Mouse (Mus musculus): ENCODE measurements around the gene S1pr4. TPM values are rescaled to one million over a fixed set of nuclear protein-coding genes. Genes with fewer than 3 reads are reported as not detected.
A peak's percentile ranks its signal among the peaks of the same experiment; 100 is the strongest.

Gene S1pr4
- polyA plus RNA-seq, 1 experiment from 2014 or later = 1.3 TPM

DNA sequence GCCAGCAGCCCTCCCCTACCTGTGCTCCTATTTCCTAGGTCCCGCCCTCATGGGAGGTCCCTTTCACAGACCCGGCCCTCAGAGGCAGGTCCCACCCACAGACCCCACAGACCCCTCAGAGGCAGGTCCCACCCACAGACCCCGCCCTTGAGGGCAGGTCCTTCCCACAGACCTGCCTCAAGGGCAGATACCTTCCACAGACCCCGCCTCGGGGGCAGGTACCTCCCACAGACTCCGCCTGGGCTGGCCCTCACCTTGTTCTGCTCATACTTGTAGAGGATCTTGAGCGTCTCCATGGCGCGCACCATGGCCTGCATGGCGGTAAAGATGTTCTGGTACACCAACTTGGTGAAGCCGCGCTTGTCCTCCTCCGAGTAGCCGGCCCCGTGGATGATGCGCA, 34.9 kb upstream of the S1pr4 start:
- no peak for TF ChIP-seq CTCF (IDR thresholded peaks at IDR 0.05; ENCODE audit: low read depth)
- H3K9me3 ChIP-seq (ENCODE audit: low read depth, low read length) = no peaks in the 10 kb centered on the region
- no peaks in the 10 kb centered on the region for H3K27me3 ChIP-seq (ENCODE audit: insufficient read depth, low read length)
- H3K4me2 ChIP-seq = no peak overlapping the region
- no peak overlapping the region for H3K4me3 ChIP-seq (ENCODE audit: low read depth, low read length)
- 56% methylated on average over 16 of the region's 16 CpGs for WGBS
- no peak overlapping the region for H3K27ac ChIP-seq (ENCODE audit: low read depth)
- peak; percentile 27; the same call in 1 of the 2 replicates for ATAC-seq (ENCODE audit: insufficient read depth)
- H3K9ac ChIP-seq = no peak overlapping the region
- DNase-seq = no peak
- no peaks in the 10 kb centered on the region for H3K4me1 ChIP-seq (ENCODE audit: insufficient read depth)
- H3K36me3 ChIP-seq (ENCODE audit: insufficient read depth) = peaks cover 59% of the 10 kb centered on the region

DNA sequence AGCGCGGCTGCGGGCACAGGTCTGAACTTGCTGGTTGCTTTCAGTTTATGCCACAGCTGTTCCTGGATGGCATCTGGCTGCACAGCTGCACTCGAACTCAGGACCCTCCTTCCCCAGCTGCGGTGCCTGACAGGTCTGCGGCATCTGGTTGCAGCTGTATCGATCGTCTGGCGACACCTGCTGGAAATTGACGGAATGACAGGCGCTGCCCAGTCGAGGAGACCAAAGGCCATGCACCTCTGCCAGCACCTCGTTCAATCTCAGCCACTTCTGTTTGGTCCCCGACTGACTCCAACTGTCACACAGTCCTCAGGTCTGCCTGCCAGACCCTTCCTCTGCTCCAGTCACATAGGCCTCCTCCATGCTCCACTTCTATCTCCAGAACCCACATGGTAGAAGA, 26.8 kb upstream of the S1pr4 start:
- no peak overlapping the region for H3K9ac ChIP-seq
- peaks cover 30% of the 10 kb centered on the region for H3K36me3 ChIP-seq (ENCODE audit: insufficient read depth)
- H3K27ac ChIP-seq (ENCODE audit: low read depth) = no peak overlapping the region
- H3K9me3 ChIP-seq (ENCODE audit: low read depth, low read length) = no peaks in the 10 kb centered on the region
- WGBS = 13% methylated on average over 14 of the region's 14 CpGs
- peak; percentile 97 for TF ChIP-seq CTCF (IDR thresholded peaks at IDR 0.05; ENCODE audit: low read depth)
- no peaks in the 10 kb centered on the region for H3K4me1 ChIP-seq (ENCODE audit: insufficient read depth)
- DNase-seq = peak; percentile 88
- no peak; the same call in 1 of the 2 replicates for ATAC-seq (ENCODE audit: insufficient read depth)
- no peak overlapping the region for H3K4me3 ChIP-seq (ENCODE audit: low read depth, low read length)
- no peaks in the 10 kb centered on the region for H3K27me3 ChIP-seq (ENCODE audit: insufficient read depth, low read length)
- H3K4me2 ChIP-seq = no peak overlapping the region

DNA sequence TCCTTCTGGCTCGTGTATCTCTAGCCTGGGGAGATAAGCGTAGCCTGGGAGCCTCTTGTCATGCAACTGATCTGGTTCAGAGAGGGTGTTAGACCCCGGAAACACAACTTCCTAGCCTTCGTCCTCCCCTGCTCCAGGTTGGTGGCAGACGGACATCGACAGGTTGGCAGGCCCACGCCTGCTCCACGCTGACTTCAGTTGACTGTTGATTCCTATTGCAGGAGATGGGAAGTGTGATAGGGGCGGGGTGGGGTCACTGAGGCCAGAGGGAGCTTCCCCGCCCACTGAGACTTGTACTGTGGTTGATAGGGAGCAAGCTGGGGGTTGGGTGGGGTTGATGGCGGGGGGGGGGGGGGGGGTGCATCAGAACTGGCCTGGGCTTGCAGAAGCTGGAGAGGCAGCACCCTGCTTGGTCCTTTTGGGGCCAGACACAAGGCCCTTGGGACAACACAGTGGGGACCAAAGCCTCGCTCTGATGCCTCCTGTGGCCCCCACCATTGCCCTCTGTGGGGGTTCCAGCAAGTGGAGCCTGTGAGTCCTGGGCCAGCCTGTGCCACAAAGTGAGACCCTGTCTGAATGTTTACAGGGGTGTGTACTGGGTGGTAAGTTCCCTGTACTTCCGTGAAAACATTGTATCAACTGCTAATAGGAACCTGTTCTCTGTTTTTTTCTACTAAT, 25.2 kb upstream of the S1pr4 start:
- DNase-seq (no peak), ATAC-seq (ENCODE audit: insufficient read depth) (no peak)
- H3K9ac ChIP-seq = no peak overlapping the region

DNA sequence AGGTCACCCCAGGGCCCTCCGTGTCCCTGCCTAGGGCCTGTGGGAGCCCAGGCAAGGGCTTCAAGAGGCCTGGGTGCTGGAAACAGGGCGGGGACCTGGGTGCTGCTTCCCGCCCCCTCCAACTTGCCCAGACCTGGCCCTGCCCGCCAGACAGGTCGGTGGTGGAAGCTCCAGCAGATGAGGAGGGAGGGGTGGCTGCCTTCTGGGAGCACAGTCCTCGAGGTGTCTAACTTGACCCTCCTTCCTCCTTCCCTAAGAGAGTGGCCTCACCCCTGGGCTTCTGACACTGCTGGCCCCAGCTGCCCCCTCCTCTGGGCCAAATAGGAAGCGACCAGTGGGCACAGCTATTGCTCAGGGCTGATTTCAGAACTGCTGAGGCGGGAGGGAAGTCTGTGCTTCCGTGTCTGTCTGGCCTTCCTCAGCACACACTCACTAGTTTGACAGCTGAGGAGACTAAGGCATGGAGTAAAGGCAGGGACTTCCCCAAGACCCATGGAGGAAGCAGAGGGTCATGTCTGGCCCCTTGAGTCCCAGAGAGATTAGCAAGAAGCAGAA, 24.2 kb upstream of the S1pr4 start, which contains the start of gene Gna15:
TSS of gene Gna15 (minus strand) at position 175 of the 555 bp plus-strand sequence.
- no peak for TF ChIP-seq CTCF (IDR thresholded peaks at IDR 0.05; ENCODE audit: low read depth)
- H3K4me3 ChIP-seq (ENCODE audit: low read depth, low read length) = peak within 1 kb of the TSS; percentile 11; the same call in 1 of the 2 replicates
- H3K36me3 ChIP-seq (ENCODE audit: insufficient read depth) = peaks cover 4% of the 10 kb centered on the region; the same call in 1 of the 2 replicates
- 17% methylated on average over 9 of the region's 9 CpGs for WGBS
- DNase-seq = no peak
- peak within 1 kb of the TSS; percentile 37 for H3K4me2 ChIP-seq
- H3K27me3 ChIP-seq (ENCODE audit: insufficient read depth, low read length) = no peaks in the 10 kb centered on the region
- H3K27ac ChIP-seq (ENCODE audit: low read depth) = peak within 1 kb of the TSS; percentile 42; the same call in 1 of the 2 replicates
- no peaks in the 10 kb centered on the region for H3K9me3 ChIP-seq (ENCODE audit: low read depth, low read length)
- ATAC-seq (ENCODE audit: insufficient read depth) = 0 out of 2 replicates have a peak, but pooled peaks have one; percentile 28
- peak within 1 kb of the TSS; percentile 47 for H3K9ac ChIP-seq
- no peaks in the 10 kb centered on the region for H3K4me1 ChIP-seq (ENCODE audit: insufficient read depth)

More for the DNA sequence above, 25.2 kb upstream of the S1pr4 start:
- Histone ChIP-seq H3K27ac (ENCODE audit: low read depth) (no peak overlapping the region), H3K4me3 (ENCODE audit: low read depth, low read length) (no peak overlapping the region), H3K27me3 (ENCODE audit: insufficient read depth, low read length) (no peaks in the 10 kb centered on the region), H3K4me1 (ENCODE audit: insufficient read depth) (no peaks in the 10 kb centered on the region), H3K9me3 (ENCODE audit: low read depth, low read length) (no peaks in the 10 kb centered on the region), H3K36me3 (ENCODE audit: insufficient read depth) (peaks cover 14% of the 10 kb centered on the region), H3K4me2 (no peak overlapping the region)
- 50% methylated on average over 12 of the region's 13 CpGs for WGBS
- no peak for TF ChIP-seq CTCF (IDR thresholded peaks at IDR 0.05; ENCODE audit: low read depth)

DNA sequence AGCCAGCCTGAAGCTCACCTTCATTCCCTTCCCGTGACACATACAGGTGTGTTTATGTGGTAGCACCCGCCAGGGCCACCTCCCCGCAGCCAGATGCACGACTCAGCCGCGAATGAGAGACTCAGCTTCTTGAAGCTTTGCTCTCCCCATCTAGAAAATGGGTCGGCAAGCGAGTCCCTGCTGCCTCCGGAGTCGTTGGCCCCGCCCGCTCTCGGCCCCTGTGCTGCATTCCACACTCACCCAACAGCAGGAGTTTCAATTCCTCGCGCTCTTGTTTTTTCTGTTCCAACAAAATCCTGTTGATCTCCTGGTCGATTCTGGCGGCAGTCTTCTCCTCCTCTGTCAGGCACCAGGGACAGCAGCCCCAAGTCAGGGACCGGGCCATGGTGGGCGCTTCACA, 23.6 kb upstream of the S1pr4 start:
- 12% methylated on average over 19 of the region's 19 CpGs for WGBS

DNA sequence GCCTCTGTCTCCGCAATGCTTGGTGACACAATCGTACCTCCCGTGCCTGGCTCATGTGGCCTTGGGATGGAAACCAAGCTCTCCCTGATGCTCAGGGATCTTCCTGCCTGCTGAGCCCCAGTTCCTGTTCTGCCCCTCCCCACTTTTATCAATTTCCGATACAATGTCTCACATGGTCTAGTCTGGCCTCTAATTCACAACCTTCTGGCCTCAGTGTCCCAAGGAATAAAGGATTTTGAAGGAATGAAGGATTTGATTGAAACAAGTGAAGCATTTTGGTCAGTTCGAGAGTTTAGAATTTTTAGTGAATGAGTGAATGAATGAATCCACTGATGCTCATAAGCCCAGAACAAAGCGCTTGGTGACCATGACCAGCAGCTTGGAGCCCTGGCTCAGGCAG, 23.2 kb upstream of the S1pr4 start:
- ATAC-seq (ENCODE audit: insufficient read depth) (no peak), DNase-seq (no peak)
- Histone ChIP-seq H3K27ac (ENCODE audit: low read depth) (no peak overlapping the region), H3K9ac (no peak overlapping the region), H3K27me3 (ENCODE audit: insufficient read depth, low read length) (no peaks in the 10 kb centered on the region), H3K4me1 (ENCODE audit: insufficient read depth) (no peaks in the 10 kb centered on the region), H3K36me3 (ENCODE audit: insufficient read depth) (no peaks in the 10 kb centered on the region), H3K4me3 (ENCODE audit: low read depth, low read length) (no peak overlapping the region), H3K4me2 (no peak overlapping the region), H3K9me3 (ENCODE audit: low read depth, low read length) (no peaks in the 10 kb centered on the region)
- TF ChIP-seq CTCF (IDR thresholded peaks at IDR 0.05; ENCODE audit: low read depth) = no peak
- 74% methylated on average over 6 of the region's 6 CpGs for WGBS

More for the DNA sequence above, 23.6 kb upstream of the S1pr4 start:
- Histone ChIP-seq H3K4me1 (ENCODE audit: insufficient read depth) (no peaks in the 10 kb centered on the region), H3K27me3 (ENCODE audit: insufficient read depth, low read length) (no peaks in the 10 kb centered on the region), H3K9me3 (ENCODE audit: low read depth, low read length) (no peaks in the 10 kb centered on the region), H3K36me3 (ENCODE audit: insufficient read depth) (no peaks in the 10 kb centered on the region), H3K9ac (peak overlapping the region; percentile 47), H3K27ac (ENCODE audit: low read depth) (peak overlapping the region; percentile 42; the same call in 1 of the 2 replicates), H3K4me2 (peak overlapping the region; percentile 37), H3K4me3 (ENCODE audit: low read depth, low read length) (peak overlapping the region; percentile 11; the same call in 1 of the 2 replicates)
- DNase-seq (no peak), ATAC-seq (ENCODE audit: insufficient read depth) (no peak)
- no peak for TF ChIP-seq CTCF (IDR thresholded peaks at IDR 0.05; ENCODE audit: low read depth)

DNA sequence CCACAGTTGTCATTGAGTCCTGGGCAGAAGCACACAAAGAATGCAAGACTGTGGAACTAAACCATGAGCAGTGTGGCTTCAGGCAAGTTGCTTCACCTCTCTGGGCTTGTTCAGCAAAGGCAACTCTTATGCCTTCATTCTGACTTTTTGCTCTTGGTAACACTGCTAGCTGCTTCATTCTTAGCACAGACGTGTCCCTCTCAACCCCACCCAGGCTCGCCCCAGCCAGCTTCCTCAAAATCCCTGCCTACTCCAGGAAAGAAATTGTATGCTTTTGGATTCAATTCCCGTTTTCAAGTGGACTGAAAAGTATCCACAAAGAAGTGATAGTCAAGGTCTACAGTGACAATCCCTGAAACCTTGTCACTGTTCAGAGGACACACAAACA, 20.0 kb upstream of the S1pr4 start:
- Histone ChIP-seq H3K4me1 (ENCODE audit: insufficient read depth) (no peaks in the 10 kb centered on the region), H3K9me3 (ENCODE audit: low read depth, low read length) (no peaks in the 10 kb centered on the region), H3K27ac (ENCODE audit: low read depth) (no peak overlapping the region), H3K27me3 (ENCODE audit: insufficient read depth, low read length) (no peaks in the 10 kb centered on the region), H3K4me2 (no peak overlapping the region), H3K36me3 (ENCODE audit: insufficient read depth) (no peaks in the 10 kb centered on the region), H3K9ac (no peak overlapping the region), H3K4me3 (ENCODE audit: low read depth, low read length) (no peak overlapping the region)
- TF ChIP-seq CTCF (IDR thresholded peaks at IDR 0.05; ENCODE audit: low read depth) = no peak
- WGBS = 64% methylated on average over 3 of the region's 3 CpGs
- DNase-seq (no peak), ATAC-seq (ENCODE audit: insufficient read depth) (no peak)

Measured in lung, embryonic 14.5 days (tissue).